Mouse (Mus musculus): ENCODE data around the gene Hfe2.

- no peak for TF ChIP-seq POLR2A (IDR thresholded peaks at IDR 0.05; ENCODE audit: low read depth, low read length)
- no peak for TF ChIP-seq CTCF (IDR thresholded peaks at IDR 0.05; ENCODE audit: borderline replicate concordance, insufficient read depth, low read length)
These were observed 41.0 kb upstream of the Hfe2 start for GRCm38 (mm10) chr3:96483946-96484345.

All from embryonic fibroblast, embryonic 13.5 days (primary cell).